Mouse (Mus musculus) kidney, adult 8-10 months (tissue): ENCODE data around the gene Gm6502.
"Not testable (repeated sequence)": the region's sequence is repeated elsewhere in the genome, so short reads cannot be mapped to it uniquely, and the experiment has no call there.

Experiments
- DNase-seq, 2 experiments: peaks; one replicate each; pipeline ENCODE4 v3.0.0; 2022

The Gm6502 gene

GRCm38 (mm10) chr5:94314135-94314534 lies at the start of gene Gm6502:
Gene Gm6502 (plus strand): TSS chr5:94314435.
- not testable (repeated sequence) for DNase-seq

GRCm38 (mm10) chr5:94306696-94307095 lies 7.5 kb upstream of the Gm6502 start, which contains the start of gene A430089I19Rik:
Gene A430089I19Rik (minus strand): TSS chr5:94306796.
- DNase-seq: not testable (repeated sequence)

GRCm38 (mm10) chr5:94339449-94339848 lies 25.2 kb downstream of the Gm6502 start, which contains the start of gene AA792892:
Gene AA792892 (plus strand): TSS chr5:94339749.
- not testable (repeated sequence) for DNase-seq
